ENCODE assay signal across 21 mouse cellular contexts in the genomic region with DNA sequence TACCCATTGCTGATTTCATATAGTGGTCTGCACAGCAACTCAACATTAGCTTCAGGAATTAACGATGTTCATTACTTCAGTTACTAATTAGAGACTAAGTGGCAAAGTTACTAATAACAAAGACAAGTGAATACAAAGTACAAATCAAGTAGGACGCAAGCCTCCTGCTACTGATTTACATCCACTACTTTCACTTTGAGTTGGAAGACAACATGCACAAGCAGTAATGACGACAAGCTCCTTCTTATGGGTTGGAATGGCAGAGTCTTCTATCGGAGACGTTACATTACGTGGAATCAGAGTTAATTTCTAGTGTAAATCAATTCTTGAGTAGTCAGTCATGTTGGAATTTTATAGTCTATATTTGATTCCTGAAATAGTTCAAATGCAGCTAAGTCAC.
DNase-seq lines count a peak whose midpoint lies in the region; ATAC-seq and TF ChIP-seq lines count a peak whose summit lies in the region.
"Had no signal": no experiment of that assay in that cellular context is flagged by ENCODE, and none has a peak within 500 bp of the region (broad histone marks: within the 10 kb centered on the region; RNA-seq: fewer than 3 reads in every experiment).

No protein-coding gene starts in this region.

- DNase-seq in layer of hippocampus, adult 2 months (ENCODE audit: low spot score in 2 of 2) = no peak
- DNase-seq in layer of hippocampus, adult 18-20 months (ENCODE audit: low spot score in 2 of 2) = no peak
- peak; percentile 39 for DNase-seq in midbrain, embryonic 11.5 days (ENCODE audit: low spot score, missing footprints)
- DNase-seq in midbrain, postnatal 0 days (ENCODE audit: low spot score) = no peak
- DNase-seq in CH12.LX (ENCODE audit: extremely low read depth) = peak; percentile 29
- DNase-seq: adrenal gland, adult 2 months; adrenal gland, adult 8-10 months; adrenal gland, postnatal 10 days; adrenal gland, postnatal 14 days; adrenal gland, postnatal 25 days; adrenal gland, postnatal 36 days; B cell, adult 2 months; cerebellum, adult 11 months; cerebellum, adult 11-12 months; cerebellum, adult 18-20 months; cerebellum, adult 2 months had no signal

- 96% methylated on average over 6 of the region's 6 CpGs for WGBS in midbrain, embryonic 11.5 days
- WGBS in midbrain, postnatal 0 days = 98% methylated on average over 6 of the region's 6 CpGs

- no peak for TF ChIP-seq POLR2A in CH12.LX (IDR thresholded peaks at IDR 0.05; ENCODE audit: low read depth, low read length)

- H3K27ac ChIP-seq in layer of hippocampus, adult 2 months = 0 out of 2 replicates have a peak overlapping the region, but pooled peaks have one; percentile 12
- no peak overlapping the region for H3K27ac ChIP-seq in midbrain, embryonic 11.5 days (ENCODE audit: low read depth, low read length)
- H3K27ac ChIP-seq in midbrain, postnatal 0 days (ENCODE audit: low read depth, low read length) = no peak overlapping the region
- no peak overlapping the region for H3K27ac ChIP-seq in CH12.LX (ENCODE audit: insufficient read depth, low read depth)

- H3K4me2 ChIP-seq in midbrain, embryonic 11.5 days = no peak overlapping the region
- H3K4me2 ChIP-seq in midbrain, postnatal 0 days (ENCODE audit: low read depth, low read length, poor library complexity, severe bottlenecking) = no peak overlapping the region
- H3K4me2 ChIP-seq in CH12.LX (ENCODE audit: insufficient read depth, low read depth, poor library complexity, severe bottlenecking) = peak overlapping the region; percentile 36

- no peaks in the 10 kb centered on the region for H3K4me1 ChIP-seq in midbrain, embryonic 11.5 days (ENCODE audit: control insufficient read depth, insufficient read depth, low read length)
- no peaks in the 10 kb centered on the region for H3K4me1 ChIP-seq in midbrain, postnatal 0 days (ENCODE audit: insufficient read depth, low read length)
- peaks cover 0 to 9% of the 10 kb centered on the region in 2 experiments; a peak in 1 of 4 replicates for H3K4me1 ChIP-seq in CH12.LX (ENCODE audit: control insufficient read depth in 1 of 2, insufficient read depth in 2 of 2)

- ATAC-seq in midbrain, embryonic 11.5 days (ENCODE audit: low FRiP score) = no peak
- ATAC-seq in midbrain, postnatal 0 days (ENCODE audit: low FRiP score) = no peak
- ATAC-seq in inflammation-experienced regulatory T-cells, adult 6 months = no peak
- ATAC-seq: activated CD4-positive, CD25-positive, alpha-beta regulatory T cell, adult 4 months; CD4-positive, CD25-positive, alpha-beta regulatory T cell, adult 4 months; Patski had no signal

- H3K9ac ChIP-seq in midbrain, embryonic 11.5 days (ENCODE audit: low read length) = no peak overlapping the region
- H3K9ac ChIP-seq in midbrain, postnatal 0 days (replicated peaks; ENCODE audit: low read length, poor library complexity, severe bottlenecking) = no peak overlapping the region
- H3K9ac ChIP-seq in CH12.LX (ENCODE audit: insufficient read depth, low read depth) = no peak overlapping the region

- H3K36me3 ChIP-seq in midbrain, embryonic 11.5 days (ENCODE audit: control insufficient read depth, insufficient read depth, low read length) = no peaks in the 10 kb centered on the region
- no peaks in the 10 kb centered on the region for H3K36me3 ChIP-seq in midbrain, postnatal 0 days (ENCODE audit: insufficient read depth, low read length)
- H3K36me3 ChIP-seq in CH12.LX (replicated peaks in 1 of 2; ENCODE audit: control insufficient read depth in 1 of 2, insufficient read depth in 1 of 2, low read length in 1 of 2) = peaks cover 4 to 30% of the 10 kb centered on the region in 2 experiments

- in situ Hi-C loops in CH12.LX (cut with MboI; ENCODE audit: low pct_ligation_motif_present, low pct_unique_long_range_greater_than_20kb, low sequenced_read_pairs) = no loop called here

- no peak for TF ChIP-seq CTCF in layer of hippocampus, adult 2 months (conservative IDR thresholded peaks at IDR 0.05)
- TF ChIP-seq CTCF in midbrain, postnatal 0 days (IDR thresholded peaks at IDR 0.05) = no peak
- TF ChIP-seq CTCF in CH12.LX (conservative IDR thresholded peaks at IDR 0.05 in 1 of 2, IDR thresholded peaks at IDR 0.05 in 1 of 2; ENCODE audit: low read depth in 2 of 2, low read length in 2 of 2) = no peak

- no peak for TF ChIP-seq RAD21 in CH12.LX (IDR thresholded peaks at IDR 0.05; ENCODE audit: low read depth, low read length)

- no peaks in the 10 kb centered on the region for H3K9me3 ChIP-seq in midbrain, embryonic 11.5 days (ENCODE audit: control insufficient read depth, low read length)
- H3K9me3 ChIP-seq in midbrain, postnatal 0 days (ENCODE audit: low read length) = no peaks in the 10 kb centered on the region
- H3K9me3 ChIP-seq in CH12.LX (replicated peaks; ENCODE audit: low read length) = no peaks in the 10 kb centered on the region
- H3K9me3 ChIP-seq: G1E had no signal

- no peaks in the 10 kb centered on the region for H3K27me3 ChIP-seq in midbrain, embryonic 11.5 days (ENCODE audit: control insufficient read depth, insufficient read depth, low read length)
- H3K27me3 ChIP-seq in midbrain, postnatal 0 days (ENCODE audit: insufficient read depth, low read length) = no peaks in the 10 kb centered on the region
- H3K27me3 ChIP-seq in CH12.LX (replicated peaks) = no peaks in the 10 kb centered on the region
- H3K27me3 ChIP-seq: Patski had no signal

- TF ChIP-seq EP300 in CH12.LX (IDR thresholded peaks at IDR 0.05; ENCODE audit: low read length) = peak; percentile 66

- dilution Hi-C loops in CH12.LX (cut with MboI; ENCODE audit: extremely low pct_ligation_motif_present, extremely low pct_unique_long_range_greater_than_20kb, low sequenced_read_pairs) = no loop called here

- no peak overlapping the region for H3K4me3 ChIP-seq in layer of hippocampus, adult 2 months
- H3K4me3 ChIP-seq in midbrain, embryonic 11.5 days (ENCODE audit: low read depth, low read length) = no peak overlapping the region
- no peak overlapping the region for H3K4me3 ChIP-seq in midbrain, postnatal 0 days (ENCODE audit: low read depth, low read length)
- no peak overlapping the region for H3K4me3 ChIP-seq in CH12.LX (replicated peaks in 1 of 3; ENCODE audit: low read depth in 2 of 3, low read length in 2 of 3, poor library complexity in 1 of 3)

- no peaks in the 10 kb centered on the region for H3K79me2 ChIP-seq in CH12.LX (replicated peaks; ENCODE audit: control insufficient read depth, extremely low read depth, insufficient read depth, poor library complexity, severe bottlenecking)

TF ChIP-seq in CH12.LX, 34 proteins besides CTCF, POLR2A, EP300 and RAD21:
- TF ChIP-seq USF2 (conservative IDR thresholded peaks at IDR 0.05; ENCODE audit: low read depth, low read length) (no peak), ELF1 (IDR thresholded peaks at IDR 0.05; ENCODE audit: low read depth, low read length) (no peak), MAX (IDR thresholded peaks at IDR 0.05; ENCODE audit: low read length) (no peak), NRF1 (IDR thresholded peaks at IDR 0.05; ENCODE audit: low read depth, low read length) (no peak), JUN (IDR thresholded peaks at IDR 0.05; ENCODE audit: insufficient read depth, low read depth, low read length) (peak; percentile 35; the same call in 1 of the 2 replicates), TCF12 (IDR thresholded peaks at IDR 0.05; ENCODE audit: low read depth, low read length) (no peak), MAZ (IDR thresholded peaks at IDR 0.05; ENCODE audit: low read depth, low read length) (no peak), CHD2 (IDR thresholded peaks at IDR 0.05; ENCODE audit: low read length) (no peak), IRF4 (IDR thresholded peaks at IDR 0.05; ENCODE audit: low read depth, low read length) (peak; percentile 80), ZC3H11A (IDR thresholded peaks at IDR 0.05; ENCODE audit: low read depth, low read length) (no peak), KAT2A (IDR thresholded peaks at IDR 0.05; ENCODE audit: insufficient replicate concordance, low read length) (no peak), ZMIZ1 (IDR thresholded peaks at IDR 0.05; ENCODE audit: low read depth, low read length) (no peak), BHLHE40 (IDR thresholded peaks at IDR 0.05; ENCODE audit: low read depth, low read length) (0 out of 2 replicates have a peak, but pooled peaks have one; percentile 22), E2F4 (IDR thresholded peaks at IDR 0.05; ENCODE audit: insufficient replicate concordance, low read depth, low read length) (no peak), ZKSCAN1 (IDR thresholded peaks at IDR 0.05; ENCODE audit: borderline replicate concordance, low read depth, low read length) (no peak), JUND (conservative IDR thresholded peaks at IDR 0.05; ENCODE audit: low read depth, low read length) (0 out of 2 replicates have a peak, but pooled peaks have one; percentile 40)

Comparison
In these comparisons a context has a peak if more than half of its experiments do, and no peak if none do; other contexts are left out.
1. DNase-seq: peak in midbrain, embryonic 11.5 days (single experiment) and CH12.LX (single experiment); none in layer of hippocampus, adult 2 months (0 of 2), layer of hippocampus, adult 18-20 months (0 of 2) and midbrain, postnatal 0 days (single experiment).